Mouse (Mus musculus) layer of hippocampus, postnatal 10 days (tissue): Measurements from ENCODE around the gene Morn1. TPM values are rescaled to one million over a fixed set of nuclear protein-coding genes. Genes with fewer than 3 reads are reported as not detected.
"Not testable (repeated sequence)": the region's sequence is repeated elsewhere in the genome, so short reads cannot be mapped to it uniquely, and the experiment has no call there.

Source experiments
- DNase-seq, 2 experiments: peaks; one replicate each; pipeline ENCODE4 v3.0.0; 2021; ENCODE audit warnings: low spot score in 2 of 2
- total RNA-seq, 2 experiments: library from RNA; stranded (reverse); gene quantifications; 2 replicates each; pipeline ENCODE4 v1.2.3; 2021

Gene Morn1
- total RNA-seq, 2 experiments from 2014 or later = 17.8 to 20.6 TPM

DNA sequence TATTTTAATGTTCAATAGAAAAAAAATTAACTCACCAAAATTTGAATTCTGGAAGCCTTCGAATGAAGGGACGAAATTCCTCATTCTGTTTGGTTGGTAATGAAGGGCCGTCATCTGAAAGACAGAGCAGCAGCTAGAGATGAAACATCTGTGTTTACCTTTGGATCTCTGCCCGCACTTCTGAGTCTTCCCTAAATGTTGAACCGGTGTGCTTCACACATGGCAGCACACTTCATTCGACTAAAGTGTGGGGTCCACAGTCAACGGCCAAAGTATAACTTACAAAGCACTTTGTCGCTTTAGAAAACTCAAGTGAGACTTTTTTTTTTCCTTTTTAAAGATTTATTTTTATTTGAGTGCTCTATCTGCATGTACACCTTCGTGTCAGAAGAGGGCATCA lies 9.7 kb upstream of the Morn1 start:
- no peak for DNase-seq

GRCm38 (mm10) chr4:155078808-155079207 lies 7.6 kb upstream of the Morn1 start:
- not testable (repeated sequence) for DNase-seq

DNA sequence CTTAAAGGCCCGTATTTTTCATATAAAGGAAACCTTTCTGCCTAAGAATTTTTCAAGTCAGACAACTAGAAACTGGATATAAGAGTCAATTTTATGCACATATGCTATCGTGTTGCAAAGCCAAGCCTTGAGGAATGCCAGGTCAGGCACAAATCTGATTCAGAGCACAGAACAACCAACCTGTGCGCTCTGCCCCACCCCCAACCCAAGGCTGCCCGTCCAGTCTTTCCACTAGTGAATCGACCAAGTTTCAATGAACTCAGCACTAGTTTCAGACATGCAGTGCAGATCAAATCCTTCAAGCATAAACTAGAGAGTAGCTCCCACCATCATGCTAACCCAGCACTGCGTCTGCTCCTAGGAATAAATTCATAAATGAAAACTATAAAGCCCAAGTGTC lies 6.7 kb upstream of the Morn1 start:
- DNase-seq = no peak

DNA sequence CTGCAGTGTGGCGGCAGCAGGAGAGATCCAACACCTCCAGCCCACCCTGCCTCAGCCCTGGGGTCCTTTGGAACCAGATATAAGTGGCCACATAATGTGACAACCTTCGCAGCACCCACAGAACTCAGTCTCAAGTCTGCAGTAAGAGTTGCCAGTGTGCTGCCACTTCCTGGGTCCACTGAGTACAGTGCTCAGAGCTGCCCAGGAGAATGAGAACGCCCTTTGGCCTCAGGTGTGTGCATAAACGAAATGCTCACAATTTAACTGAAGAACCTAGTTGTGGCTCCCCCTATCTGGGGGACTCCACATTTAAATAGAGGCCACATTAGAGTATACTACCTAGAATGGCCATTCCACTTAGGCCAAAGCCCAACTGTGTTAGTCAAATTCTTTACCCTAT lies 2.8 kb upstream of the Morn1 start:
- DNase-seq = no peak

- DNase-seq = no peak
Measured at GRCm38 (mm10) chr4:155084351-155084750, 2.0 kb upstream of the Morn1 start.

DNA sequence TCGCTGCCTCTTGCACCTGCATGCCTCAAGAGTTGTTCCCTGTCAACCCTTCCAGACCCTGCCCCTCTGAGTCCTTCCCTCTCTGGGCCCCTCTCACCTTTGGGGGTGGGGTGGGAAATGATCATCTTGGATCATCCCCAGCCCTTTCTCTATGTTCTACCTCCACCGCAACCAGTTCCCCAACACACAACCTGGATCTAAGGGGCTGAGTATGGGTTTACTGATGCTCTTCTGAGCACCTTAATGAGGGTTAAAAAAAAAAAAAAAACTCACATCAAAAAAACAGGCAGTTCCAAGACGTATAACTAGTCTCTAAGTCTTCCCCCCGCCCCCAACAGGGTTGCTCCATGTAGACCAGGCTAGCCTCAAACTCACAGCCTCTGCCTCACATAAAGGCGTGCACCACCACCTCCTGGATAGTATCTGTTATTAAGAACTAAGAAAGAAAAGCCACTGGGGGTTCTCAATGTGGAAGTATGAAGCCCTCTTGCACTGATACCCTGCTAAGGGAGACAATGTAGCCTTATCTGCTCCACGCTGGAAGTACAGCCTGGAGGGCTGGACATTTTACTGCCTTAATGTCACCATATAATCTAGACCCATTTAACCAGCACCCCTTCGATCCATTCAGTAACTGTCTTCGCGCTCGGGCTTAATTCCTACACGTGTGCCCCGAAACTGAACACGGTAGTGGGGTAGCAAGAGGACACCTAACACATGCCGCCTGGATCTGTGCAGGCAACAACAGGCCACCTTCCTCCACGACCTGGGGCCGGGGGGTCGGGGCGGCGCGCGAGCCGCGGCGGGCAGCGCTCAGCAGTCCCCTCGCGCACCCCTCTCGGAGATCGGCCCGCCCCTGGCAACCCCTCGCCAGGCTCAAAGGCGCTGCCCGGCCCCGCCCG lies 920 bp upstream of the Morn1 start:
- no peak for DNase-seq

DNA sequence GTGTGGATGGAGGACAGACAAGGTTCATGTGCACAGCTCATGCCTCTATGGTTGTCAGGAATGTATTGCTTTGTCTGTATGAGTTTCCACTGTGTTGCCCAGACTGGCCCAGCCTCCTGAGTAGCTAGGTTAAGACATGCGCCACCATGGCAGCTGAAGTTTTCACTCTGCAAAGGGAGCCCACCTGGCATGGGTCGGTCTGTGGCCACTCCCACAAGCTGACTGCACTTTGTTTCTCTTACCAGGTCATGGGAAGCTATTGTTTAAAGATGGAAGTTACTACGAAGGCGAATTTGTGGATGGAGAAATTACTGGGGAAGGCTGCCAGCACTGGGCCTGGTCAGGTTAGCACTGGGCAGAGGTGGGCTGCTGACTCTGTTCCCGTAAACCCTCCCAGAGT lies 2.9 kb downstream of the Morn1 start:
- no peak for DNase-seq

GRCm38 (mm10) chr4:155090147-155090546 lies 3.8 kb downstream of the Morn1 start:
- no peak for DNase-seq

DNA sequence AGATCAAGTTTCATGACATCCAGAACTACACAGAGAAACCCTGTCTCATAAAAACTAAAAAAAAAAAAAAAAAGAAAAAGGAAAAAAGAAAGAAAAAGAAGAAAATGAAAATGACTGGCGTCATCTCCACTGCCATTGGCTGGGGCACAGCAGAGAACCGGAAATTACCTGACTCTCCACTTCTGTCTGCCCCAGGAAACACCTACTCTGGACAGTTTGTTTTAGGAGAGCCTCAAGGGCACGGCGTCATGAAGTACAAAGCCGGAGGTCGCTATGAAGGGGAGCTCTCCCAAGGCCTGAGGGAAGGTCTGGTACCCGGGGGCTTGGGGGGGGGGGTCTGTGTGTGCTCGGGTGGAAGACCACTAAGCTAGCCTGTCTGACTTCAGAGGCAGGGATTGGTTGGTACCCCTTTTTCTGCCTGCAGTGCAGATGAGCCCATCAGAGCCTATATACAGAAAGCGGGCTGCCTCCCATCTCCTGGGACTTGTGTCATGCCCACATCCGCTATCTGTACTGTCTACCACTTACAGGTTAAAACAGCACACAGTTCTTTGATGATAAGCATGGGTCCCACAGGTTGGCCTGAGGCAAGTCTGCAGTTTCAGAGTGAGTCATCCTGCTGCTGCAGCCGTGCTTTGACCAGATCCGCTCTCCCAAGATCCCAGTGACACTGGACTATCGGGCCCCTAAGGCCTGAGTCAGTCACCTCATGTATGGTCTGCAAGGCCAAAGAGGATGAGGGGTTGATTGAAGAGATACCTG lies 4.5 kb downstream of the Morn1 start:
- no peak for DNase-seq

DNA sequence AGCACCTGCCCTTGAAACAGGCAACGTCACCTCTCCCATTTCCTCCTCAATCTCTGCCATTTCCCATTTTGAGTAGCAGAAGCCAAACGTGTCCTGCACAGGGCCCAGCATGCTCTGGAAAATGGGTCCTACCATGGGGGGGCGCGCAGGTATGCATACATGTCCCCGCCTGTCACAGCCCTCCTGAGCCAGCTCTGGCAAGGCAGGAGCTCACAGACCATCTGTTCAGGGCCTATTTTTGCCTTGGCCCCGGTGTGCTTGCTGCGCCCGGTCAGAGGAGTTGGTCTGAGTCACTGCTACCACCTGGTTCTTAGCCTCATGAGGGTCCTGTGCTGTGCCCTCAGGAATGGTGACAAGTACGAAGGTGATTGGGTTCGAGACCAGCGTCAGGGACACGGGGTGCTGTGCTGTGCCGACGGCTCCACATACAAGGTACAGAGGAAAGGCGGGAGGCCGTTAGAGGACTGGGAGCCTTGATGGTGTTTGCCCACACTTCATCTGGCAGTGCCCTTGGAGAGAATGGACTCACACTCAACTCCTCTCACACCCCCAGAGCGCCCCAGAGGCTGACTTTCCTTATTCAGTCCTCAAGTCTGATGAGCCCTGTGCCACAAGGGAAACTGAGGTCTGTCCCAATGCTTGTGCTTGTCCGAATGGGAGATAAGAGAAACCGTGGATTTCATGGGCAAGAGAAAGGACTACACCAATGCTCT lies 6.5 kb downstream of the Morn1 start:
- DNase-seq = no peak

GRCm38 (mm10) chr4:155093431-155094149 lies 7.2 kb downstream of the Morn1 start:
- DNase-seq = no peak

GRCm38 (mm10) chr4:155094565-155094964 lies 8.2 kb downstream of the Morn1 start:
- DNase-seq = peak in 1 of 2 experiments; percentile 46

DNA sequence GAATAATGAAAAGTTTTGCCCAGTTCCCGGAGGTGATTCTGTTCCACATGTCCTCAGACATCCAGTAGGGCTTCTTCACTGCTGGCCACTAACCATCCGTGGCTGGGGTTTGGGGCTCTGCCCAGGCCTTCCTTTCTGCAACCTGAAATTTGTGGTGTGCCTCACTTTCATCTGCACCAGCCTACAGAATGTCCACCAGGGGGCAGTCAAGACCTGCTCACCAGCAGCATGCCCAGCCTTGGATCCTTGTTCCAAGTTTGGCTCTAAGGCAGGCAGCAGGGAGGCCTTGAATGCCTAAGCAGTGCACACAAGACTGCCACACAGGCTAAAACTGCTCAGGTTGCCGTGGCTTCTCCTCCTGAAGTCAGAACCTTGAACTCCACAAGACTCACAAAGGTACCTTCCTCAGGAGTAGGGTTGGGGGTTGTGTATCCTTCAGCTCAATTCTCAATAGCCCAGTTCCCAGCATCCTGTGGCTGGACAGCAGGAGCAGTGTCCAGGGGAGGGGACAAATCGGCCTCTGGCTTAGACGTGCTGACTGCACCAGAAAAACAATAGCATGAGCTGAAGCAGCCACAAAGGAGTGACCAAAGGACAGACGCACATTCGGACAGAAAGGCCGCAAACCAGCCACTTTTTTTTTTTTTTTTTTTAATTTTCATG lies 9.0 kb downstream of the Morn1 start:
- peak; percentile 90 for DNase-seq

DNA sequence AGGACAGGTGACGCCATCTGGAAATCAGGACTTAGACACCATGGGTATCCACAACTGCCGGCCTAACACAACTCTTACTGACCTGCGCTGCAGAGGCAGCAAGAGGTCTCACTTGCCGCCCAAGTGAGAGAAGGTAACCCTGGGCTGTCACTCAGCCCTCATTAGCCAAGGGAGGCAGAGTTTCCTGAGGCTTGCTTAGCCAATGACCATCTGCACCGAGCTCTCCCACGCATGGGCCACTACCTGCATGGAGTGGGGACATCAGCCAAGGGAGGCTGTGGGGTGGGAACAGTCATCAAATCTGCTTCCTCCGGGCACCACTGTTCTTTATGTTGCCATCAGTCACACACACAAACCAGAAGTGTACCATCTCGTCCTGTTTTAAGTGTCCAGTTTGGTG lies 9.6 kb downstream of the Morn1 start:
- no peak for DNase-seq

- DNase-seq = no peak
Measured at GRCm38 (mm10) chr4:155097452-155097851, 11.1 kb downstream of the Morn1 start.

DNA sequence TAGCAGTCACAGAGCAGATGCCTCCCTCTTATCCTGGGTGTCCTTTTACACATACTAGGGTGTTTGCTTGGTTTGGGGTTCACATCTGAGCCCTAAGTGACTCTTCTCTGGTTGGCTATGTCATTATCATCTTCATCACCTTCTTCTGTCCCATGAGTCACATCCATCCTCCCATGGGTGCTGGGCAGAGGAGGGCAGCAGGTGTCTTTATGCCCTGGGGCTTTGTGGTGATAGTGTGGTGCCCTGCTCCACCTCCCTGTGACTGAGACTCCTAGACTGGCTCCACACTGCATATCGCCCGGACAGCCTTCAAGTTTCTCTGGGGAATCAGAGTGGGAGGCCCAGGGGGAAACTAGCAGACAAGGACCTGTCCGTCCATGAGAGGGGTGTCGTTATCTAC lies 12.2 kb downstream of the Morn1 start:
- DNase-seq = no peak

DNA sequence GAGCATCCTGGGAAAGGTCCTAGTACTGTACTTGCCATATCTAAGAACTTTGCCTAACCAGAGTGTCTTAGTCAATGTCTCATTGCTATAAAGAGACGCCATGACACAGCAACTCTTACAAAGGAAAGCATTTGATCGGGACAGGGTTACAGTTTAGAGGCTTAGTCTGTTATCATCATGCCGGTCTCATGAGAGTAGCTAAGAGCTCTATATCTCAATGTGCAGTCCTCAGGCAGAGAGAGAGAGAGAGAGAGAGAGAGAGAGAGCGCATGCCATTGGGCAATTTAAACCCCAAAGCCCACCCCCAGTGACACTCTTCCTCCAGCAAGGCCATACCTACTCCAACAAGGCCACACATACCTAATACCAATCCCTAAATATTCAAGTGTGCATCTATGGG lies 21.5 kb downstream of the Morn1 start:
- DNase-seq = no peak

GRCm38 (mm10) chr4:155109471-155109870 lies 23.1 kb downstream of the Morn1 start:
- no peak for DNase-seq

GRCm38 (mm10) chr4:155113766-155114410 lies 27.5 kb downstream of the Morn1 start:
- no peak for DNase-seq

GRCm38 (mm10) chr4:155116607-155117006 lies 30.2 kb downstream of the Morn1 start:
- DNase-seq = no peak
